Mouse (Mus musculus) adrenal gland (tissue): Measurements from ENCODE around the gene Ttc7b.

ENCODE experiments used
- intact Hi-C: fragments of 180-260 bp; cut with DNase I; formaldehyde crosslinking; loops from one replicate; pipeline ENCODE4 v1.15.1; 2025

The Ttc7b gene

DNA sequence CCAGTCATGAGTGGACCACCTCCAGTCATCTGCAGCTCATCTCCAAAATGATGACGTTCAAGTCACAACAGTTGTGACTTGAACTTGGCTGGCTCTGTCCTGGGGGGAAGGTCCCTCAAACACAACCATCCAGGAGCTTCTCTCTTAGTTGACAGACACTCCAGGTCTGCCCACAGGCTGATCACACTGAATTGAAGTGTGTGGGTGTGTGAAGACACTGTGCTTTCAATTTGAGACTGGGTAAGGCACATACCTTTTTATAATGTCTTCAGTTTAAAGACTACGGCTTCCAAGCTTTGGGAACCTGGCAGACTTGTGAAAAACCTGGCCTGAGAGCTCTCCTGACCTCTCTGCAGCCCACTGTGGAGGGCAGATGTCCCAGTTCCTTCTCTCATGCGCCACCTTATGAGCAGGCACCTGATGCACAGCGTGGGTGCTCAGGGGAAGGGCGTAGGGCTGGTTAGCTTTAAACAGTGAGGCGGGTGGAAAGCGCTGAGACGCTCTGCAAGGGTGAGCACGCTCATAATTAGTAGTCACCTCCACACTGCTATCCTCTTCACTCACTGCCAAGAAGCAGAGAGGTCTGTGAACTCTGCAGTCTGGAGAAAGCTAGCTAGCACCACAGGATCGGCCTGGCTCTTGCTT lies 28.5 kb downstream of the Ttc7b start:
- intact Hi-C loops = no loop called here

- intact Hi-C loops = no loop called here
Measured at GRCm38 (mm10) chr12:100489799-100490198, 30.8 kb downstream of the Ttc7b start.

- intact Hi-C loops = no loop called here
Measured at GRCm38 (mm10) chr12:100488368-100488767, 32.3 kb downstream of the Ttc7b start.

- intact Hi-C loops = no loop called here
Measured at GRCm38 (mm10) chr12:100486232-100486631, 34.4 kb downstream of the Ttc7b start.

DNA sequence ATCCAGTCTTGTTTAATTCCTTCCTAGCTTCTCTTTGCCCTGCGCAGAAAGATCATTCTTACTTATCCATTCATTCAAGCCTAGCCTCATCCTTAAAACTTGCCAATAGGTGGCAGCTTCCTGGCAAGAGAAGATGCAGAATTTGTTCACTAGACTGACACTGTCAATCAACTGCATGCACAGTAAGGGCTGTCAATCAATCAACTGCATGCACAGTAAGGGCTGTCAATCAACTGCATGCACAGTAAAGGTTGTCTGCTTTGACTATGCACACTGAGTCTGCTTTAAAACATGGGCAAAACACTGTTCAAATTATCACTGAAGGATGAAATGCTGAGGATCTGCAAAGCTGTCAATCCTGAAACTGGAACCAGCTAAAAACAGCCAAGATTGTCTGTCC lies 37.6 kb downstream of the Ttc7b start:
- intact Hi-C loops = no loop called here

GRCm38 (mm10) chr12:100482255-100482654 lies 38.4 kb downstream of the Ttc7b start:
- intact Hi-C loops = no loop called here

DNA sequence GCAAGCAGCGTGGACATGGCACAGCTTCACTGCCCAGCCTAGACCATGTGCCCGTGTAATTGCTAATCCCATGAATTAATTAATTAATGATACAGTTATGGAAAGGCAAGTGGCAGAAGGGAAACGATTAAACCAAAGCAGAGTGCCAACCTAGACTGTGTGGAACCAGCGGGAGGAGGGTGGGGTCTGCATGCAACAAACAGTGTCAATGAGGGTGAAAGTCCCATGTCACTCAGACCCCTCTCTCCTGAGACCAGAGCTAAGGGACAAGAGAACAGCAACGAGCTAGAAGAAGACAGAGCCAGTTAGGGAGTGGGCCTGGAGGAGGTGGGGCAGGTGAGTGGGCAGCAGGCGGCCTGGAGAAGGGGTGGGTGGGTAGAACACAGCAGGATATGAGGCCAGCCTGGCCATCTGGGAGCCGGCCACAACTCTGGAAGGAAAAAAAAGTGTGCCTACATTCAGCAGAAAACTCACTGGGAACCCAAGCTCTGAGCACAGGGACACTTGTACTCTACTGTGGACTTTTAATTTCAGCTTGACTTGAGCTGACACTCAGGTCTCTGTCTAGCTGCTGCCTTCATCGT lies 39.1 kb downstream of the Ttc7b start:
- intact Hi-C loops = no loop called here

DNA sequence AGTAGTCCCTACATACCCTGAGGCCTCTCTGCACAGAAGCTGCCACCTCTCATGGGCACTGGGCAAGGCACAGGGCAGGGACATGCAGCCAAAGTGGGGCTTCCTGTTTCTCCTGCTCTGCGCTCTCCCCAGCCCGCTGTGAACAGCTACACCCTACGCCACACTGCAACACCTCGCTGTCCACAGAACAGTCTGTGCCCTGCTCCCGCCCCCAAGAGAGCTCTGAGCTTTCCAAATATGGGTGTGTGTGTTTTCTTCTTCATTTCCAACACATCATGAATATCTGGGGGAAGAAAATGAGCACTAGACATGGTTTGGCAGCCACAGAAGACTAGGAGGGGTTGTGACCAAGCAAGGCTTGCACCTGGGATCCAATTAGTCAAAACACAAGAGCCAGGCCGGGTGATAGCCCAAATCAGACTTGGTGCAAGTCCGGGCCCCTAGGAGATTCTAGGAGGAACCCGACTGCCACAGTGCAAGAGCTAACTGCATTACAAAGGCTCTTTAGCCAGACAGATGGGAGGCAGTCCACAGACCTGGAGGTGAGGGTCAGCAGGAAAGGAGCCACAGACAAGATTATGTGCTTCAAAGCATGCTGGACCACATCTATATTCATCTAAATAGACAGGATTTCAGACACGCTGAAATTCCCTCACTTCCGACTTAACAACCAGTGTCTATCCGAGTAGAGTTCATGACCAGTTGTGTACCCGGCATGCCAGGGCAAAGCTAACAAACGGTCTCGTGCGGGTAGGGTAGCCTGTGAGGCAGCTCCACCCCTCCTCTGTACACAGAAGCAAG lies 39.8 kb downstream of the Ttc7b start:
- intact Hi-C loops = no loop called here

DNA sequence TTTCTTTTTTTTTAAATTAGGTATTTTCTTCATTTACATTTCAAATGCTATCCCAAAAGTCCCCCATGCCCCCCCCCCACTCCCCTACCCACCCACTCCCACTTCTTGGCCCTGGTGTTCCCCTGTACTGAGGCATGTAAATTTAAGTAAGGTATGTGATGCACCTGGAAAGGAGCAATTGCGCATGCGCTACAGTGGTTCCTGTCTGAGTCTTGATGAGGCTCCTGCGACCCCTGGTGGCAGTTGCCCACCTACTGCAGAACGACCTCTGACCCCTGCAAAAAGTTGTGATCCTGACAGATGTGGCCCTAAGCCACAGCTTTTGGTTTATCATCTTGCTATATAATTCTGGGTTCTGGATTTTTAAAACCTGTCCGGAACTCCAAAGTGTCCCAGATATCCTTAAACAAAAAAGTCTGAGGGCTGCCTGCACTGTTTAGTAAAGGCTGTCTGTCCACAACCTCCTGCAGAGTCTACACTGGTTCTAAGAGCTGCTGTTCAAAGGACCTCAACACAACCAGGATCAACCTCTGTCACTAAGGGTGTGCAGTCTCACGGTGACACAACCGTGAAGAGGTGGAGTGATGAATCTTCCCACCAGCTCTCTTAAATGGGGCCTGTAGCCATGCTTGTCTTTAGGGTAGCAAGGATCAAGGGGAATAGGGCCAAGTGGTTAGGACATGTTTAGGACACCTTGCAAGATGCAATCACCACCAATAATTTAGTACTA lies 40.6 kb downstream of the Ttc7b start:
- intact Hi-C loops = no loop called here

GRCm38 (mm10) chr12:100479270-100479869 lies 41.3 kb downstream of the Ttc7b start:
- intact Hi-C loops = no loop called here

DNA sequence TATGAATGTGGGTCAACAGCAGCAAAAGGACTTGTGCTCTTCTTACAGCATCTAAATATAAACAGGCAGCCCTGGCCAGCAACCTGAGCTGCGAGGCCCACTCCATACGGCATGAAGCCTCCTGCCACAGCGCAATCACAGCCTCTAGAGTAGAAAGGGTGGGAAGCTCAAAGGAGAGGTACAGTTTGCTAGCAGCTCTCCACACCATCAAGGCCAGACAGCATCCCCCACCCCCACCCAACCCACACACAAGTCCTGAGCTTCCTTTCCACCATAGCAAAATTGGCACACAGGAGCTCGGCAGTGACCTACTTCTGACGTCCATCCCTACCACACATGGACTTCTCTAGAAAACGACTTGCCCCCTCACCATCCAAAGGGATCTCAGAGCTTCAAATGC lies 42.0 kb downstream of the Ttc7b start:
- intact Hi-C loops = no loop called here

- intact Hi-C loops = no loop called here
Measured at GRCm38 (mm10) chr12:100478151-100478550, 42.5 kb downstream of the Ttc7b start.

DNA sequence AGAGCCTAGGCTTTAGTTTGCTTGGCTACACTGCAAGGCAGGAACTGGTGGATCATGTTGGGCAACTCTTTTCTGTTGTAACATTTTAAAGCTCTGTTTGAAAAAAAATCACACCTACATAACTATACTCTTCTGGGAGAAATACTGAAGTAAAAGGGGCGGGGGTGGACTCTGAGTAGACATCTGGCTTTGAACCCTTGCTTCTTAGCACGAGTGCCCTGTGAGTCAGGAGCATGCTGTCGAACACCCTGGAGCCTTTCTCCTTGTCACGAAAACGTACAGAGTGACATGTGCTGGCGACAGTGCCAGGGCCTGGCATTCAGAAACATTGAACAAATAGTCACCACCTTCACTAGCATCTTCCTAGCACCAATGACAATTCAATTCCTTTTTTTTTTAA lies 43.2 kb downstream of the Ttc7b start:
- intact Hi-C loops = no loop called here

DNA sequence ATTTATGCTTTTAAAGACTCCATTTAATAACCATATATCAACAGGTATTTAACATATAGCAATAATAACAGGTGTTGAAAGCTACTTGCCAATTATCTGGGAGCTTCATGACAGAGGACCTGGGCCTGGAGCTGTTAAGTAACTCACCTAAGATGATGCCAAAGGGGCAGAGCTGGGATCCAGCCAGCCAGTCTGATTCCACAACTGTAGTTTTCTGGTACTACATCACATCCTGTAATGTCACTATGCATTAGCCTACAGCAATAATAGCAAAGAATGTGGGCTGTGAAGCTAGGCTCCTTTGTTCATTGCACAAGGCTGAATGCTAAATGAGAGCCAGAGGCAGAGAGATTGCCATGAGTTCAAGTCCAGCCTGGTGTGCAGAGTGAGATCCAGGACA lies 44.3 kb downstream of the Ttc7b start:
- intact Hi-C loops = no loop called here

DNA sequence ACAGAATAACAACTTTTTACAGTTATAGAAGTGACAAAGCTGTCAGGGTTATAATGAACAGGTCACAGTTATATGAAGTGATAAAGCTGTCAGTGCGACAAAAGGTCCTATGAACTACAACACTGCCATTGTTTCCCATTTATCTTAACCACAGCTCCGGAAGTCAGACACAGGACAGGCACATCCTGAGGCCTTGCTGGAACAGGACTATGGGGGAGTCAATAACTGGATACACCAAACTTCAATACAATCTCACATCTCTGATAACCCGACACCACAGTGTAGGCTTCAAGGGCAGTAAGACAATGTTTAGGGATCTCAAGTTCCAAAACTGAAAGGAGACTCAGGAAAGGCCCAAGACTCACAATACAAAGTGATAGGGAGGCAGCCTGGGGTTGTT lies 45.1 kb downstream of the Ttc7b start:
- intact Hi-C loops = no loop called here

GRCm38 (mm10) chr12:100474661-100475321 lies 45.8 kb downstream of the Ttc7b start:
- intact Hi-C loops = no loop called here

DNA sequence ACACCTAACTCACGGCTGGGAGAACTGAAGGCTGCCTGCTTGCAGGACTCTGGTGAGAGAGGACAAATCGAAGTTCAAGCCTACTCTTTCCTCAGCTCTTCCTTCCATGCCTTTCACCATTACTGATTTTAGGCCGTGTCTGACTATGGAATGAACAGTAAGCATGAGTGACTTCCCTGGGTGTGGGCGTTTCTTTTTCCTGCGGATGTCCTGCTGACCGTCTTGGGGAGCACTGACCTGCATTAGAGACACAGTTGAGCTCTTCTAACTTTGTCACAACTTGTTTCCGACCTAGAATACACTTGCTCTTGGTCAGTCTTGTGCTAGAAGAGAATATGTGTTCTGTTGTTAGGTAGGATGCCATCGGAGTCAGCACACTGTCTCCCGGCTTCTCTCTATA lies 50.3 kb downstream of the Ttc7b start:
- intact Hi-C loops = no loop called here

DNA sequence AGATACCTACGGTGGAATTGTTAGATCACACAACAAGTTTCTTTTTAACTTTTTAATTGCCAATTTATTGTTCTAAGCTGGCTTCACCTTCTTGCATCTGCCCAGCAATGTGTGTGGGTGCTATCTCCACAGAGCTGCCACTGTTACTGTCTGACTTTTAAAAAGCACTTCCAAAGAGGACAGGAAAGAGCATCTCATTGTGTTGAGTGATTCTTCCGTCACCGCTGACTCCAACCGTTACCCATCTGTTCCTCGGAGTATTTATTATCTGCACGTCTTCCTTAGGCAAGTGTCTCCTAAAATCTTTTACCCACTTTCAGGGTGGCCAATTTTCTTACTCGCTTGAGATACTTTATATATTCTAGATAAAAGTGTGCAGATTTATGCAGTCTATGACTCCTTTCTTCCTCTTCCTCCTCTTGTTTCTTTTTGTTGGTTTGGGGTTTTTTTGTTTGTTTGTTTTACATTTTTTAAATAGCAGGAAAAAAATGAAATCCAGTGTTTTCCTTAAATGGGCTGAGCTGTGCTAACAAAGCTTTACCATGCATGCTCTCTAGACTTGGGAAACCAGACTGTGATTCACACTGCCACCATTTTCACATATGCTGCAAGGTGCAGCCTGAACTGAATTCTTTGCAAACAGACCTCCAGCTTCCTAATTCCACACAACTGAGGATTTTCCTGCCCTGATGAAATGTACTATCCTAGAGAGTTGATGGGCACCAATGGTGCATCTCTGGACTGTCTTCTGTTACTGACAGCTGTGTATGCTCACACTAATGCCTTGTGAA lies 50.9 kb downstream of the Ttc7b start:
- intact Hi-C loops = no loop called here

GRCm38 (mm10) chr12:100465101-100465715 lies 55.4 kb downstream of the Ttc7b start:
- intact Hi-C loops = no loop called here

DNA sequence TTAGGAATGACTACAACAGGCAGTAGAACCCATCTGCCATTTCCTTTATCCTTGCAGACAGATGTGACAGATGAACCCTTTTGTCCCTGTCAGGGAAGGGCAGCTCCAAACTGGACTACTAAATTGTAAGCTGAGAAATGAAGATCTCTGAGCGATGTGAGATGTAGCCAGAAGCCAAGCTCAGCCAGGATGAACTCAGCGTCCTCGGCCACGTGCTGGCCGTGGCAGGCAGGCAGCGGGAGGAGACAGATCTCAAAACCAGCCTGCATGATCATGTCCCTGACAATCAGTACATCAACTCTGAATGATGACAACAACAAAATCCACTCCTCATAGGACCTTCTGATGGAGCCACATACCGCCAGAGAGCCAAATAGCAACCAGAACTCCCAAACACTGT lies 62.9 kb downstream of the Ttc7b start:
- intact Hi-C loops = no loop called here
